Mouse (Mus musculus): ENCODE results near the gene Rccd1. TPM values are rescaled to one million over a fixed set of nuclear protein-coding genes. Genes with fewer than 3 reads are reported as not detected.

Gene Rccd1
- total RNA-seq, 1 experiment from 2014 or later = 19.0 TPM

DNA sequence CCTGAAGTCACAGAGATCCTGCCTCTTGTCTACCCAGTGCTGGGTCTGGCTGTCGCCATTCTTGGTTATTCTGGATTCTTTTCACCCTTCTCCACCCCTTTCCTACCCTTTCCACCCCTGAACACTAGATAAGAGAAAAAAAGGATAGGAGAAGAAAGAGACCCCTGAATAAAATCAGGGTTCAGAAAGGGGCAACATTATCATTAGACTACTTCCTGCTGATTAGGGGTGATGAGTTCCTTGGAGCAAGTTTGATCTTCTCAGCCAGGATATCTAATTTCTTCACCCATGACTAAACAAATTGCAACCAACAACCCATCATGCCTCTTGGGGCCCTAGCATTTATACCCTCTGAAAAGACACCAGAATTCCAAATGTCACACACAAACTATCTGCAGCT lies 56.5 kb downstream of the Rccd1 start:
- ATAC-seq (replicated peaks; ENCODE audit: low read depth, poor library complexity, severe bottlenecking) = no peak

DNA sequence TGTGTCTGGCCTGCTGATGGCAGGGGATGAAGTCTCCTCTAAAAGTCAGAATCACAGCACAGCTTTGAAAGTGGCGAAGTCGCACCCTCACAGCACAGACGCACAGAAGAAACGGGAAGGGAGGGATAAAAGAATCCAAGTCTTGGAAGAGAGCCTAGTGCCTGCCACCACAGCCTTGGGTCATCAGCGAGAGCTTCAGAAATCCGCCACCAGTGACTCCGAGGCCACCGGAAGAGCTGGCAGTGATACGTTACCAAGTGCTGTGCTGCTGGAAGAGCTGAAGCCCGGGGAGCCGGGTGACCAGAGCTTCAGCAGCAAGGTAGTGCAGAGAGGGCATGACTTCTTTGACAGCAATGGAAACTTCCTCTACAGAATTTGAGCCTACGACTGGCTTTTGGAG lies 59.6 kb downstream of the Rccd1 start:
- ATAC-seq (replicated peaks; ENCODE audit: low read depth, poor library complexity, severe bottlenecking) = no peak

DNA sequence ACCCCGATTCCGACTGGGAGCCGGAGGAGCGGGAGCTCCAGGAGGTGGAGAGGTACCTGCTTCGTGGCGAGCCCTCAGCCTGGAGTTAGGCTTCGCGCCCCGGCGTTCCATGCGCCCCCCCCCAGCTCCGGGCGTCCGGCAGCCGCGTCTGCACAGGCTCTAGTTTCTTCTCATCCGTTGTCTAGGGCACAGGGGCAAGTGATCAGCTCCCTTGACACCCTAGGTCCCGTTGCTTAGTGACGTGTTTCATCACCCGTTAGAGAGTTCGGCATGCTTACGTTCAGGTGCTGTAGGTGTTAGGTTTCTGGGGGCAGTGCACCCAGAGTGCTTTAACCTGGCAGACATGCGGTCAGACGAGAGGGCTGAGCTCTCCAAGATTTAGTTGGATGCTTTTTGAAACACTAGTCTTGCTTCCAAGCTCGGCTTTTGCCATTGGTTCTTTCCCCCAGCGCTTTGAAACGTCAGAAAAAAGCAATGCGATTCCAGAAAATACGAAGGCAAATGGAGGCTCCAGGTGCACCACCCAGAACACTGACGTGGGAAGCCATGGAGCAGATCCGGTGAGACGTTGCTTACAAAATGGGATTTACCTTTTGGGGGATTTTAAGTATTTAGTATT lies 62.8 kb downstream of the Rccd1 start:
- ATAC-seq (replicated peaks; ENCODE audit: low read depth, poor library complexity, severe bottlenecking) = no peak; the same call in 1 of the 2 replicates

DNA sequence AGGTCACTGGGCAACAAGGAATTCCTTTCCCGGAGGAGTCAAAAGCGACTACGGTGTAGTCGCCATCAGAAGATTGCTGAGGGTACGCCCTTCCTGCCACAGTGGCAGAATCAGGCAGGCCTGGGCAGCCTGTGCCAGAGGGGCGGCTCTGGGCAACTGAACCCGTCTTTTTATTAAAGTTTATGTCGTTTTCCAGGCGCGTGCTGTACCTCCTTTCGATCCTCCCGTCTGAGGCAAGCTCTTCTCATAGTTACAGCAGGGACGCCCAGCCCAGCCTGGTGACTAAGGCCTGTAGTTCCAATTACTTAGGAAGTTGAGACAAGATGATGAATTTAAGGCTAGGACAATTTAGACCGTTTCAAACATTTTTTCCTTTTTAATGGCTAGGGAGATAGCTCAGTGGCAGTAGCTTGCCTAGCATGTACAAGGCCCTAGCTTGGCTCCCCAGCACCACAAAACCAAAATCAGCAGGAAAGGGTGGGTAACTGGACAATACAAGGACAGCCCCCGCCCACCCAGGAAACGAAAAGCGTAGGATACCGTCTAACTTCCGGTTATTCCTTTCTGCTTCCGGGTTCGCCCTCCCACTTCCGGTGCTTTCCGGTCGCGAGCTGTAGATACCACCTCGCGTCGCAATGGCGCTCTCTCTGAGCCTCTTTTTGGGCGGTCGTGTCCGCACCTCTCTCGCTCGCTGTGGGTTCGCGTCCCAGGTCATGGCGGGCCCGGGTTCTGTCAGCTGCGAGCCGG lies 63.5 kb downstream of the Rccd1 start, which contains the start of gene Ngrn:
TSS of gene Ngrn (plus strand) at position 591 of the 747 bp plus-strand sequence.
- ATAC-seq (replicated peaks; ENCODE audit: low read depth, poor library complexity, severe bottlenecking) = peak; percentile 92

DNA sequence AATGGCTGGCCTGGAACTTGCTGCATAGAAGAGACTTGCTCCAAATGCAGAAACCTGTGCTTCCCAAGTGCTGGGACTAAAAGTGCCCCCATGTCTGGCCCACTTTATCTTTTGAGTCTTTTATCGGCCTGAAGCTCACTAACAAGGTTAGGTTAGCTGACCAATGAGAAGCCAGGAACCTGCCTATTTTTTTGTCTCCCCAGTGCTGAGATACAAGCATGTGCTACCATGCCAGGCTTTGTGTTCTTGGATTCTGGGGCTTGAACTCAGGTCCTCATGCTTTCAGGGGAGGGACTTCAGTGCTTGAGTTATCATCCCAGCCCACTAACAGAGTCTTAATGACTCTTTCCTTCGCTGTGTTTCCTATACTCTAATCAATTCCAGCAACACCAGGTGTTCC lies 66.5 kb downstream of the Rccd1 start:
- ATAC-seq (replicated peaks; ENCODE audit: low read depth, poor library complexity, severe bottlenecking) = no peak

DNA sequence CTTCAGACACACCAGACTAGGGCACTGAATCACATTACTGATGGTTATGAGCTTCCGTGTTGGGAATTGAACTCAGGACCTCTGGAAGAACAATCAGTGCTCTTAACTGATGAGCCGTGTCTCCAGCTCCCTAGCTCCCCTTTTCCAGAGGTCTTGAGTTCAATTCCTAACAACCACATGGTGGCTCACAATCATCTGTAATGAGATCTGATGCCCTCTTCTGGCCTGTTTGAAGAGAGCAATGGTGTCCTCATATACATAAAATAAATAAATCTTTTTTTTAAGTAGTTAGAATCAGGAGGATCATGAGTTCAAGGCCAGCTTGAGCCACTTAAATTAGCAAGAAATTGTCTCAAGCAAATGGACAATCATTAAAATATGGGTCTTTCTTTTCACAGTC lies 68.3 kb downstream of the Rccd1 start:
- no peak for ATAC-seq (replicated peaks; ENCODE audit: low read depth, poor library complexity, severe bottlenecking)

DNA sequence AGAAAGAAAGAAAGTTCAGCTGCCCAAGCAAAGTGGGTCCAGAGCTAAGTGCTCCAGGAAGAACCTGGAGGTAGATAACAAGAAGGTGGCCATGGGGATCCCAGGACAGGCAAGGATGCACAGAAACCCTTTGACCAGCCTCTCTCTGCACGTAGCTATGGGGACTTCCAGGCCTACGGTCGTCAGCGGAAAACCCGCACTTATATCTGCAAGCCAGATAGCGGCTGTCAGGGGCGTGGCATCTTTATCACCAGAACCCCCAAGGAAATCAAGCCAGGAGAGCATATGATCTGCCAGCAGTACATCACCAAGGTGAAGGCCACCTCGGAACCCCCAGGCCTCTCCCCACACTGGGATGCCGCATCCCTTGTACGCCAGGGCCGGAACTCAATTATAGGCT lies 71.4 kb downstream of the Rccd1 start:
- ATAC-seq (replicated peaks; ENCODE audit: low read depth, poor library complexity, severe bottlenecking) = no peak

DNA sequence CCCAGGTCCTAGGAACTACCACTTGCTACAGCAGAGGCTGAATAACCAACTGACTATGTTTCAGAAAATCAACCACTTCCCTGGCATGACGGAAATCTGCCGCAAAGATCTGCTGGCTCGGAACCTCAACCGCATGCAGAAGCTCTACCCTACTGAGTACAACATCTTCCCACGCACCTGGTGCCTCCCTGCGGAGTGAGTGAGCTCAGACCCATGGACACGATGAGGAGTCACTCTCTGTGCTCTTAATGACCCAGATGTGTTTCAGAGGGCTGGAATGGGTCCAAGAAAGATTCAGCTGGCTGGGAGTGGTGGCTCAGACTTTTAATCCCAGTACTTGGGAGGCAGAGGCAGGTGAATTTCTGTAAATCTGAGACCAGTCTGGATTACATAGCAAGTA lies 71.8 kb downstream of the Rccd1 start:
- no peak for ATAC-seq (replicated peaks; ENCODE audit: low read depth, poor library complexity, severe bottlenecking)

DNA sequence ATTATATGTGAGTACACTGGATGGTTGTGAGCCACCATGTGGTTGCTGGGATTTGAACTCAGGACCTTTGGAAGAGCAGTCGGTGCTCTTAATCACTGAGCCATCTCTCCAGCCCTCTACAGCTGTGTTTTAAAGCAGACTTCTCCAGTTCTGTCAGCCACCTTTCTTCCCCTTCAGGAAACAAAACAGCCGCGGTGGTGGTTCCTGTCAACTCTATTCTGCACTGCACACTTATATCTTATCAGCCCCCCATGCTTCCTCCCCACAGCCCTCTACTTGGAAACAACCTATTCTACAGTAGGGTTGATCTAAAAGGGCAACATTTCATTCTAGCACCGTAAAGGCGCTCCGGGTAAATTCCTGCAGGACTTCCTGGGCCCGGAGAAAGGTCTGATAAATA lies 77.4 kb downstream of the Rccd1 start:
- ATAC-seq (replicated peaks; ENCODE audit: low read depth, poor library complexity, severe bottlenecking) = peak; percentile 45

DNA sequence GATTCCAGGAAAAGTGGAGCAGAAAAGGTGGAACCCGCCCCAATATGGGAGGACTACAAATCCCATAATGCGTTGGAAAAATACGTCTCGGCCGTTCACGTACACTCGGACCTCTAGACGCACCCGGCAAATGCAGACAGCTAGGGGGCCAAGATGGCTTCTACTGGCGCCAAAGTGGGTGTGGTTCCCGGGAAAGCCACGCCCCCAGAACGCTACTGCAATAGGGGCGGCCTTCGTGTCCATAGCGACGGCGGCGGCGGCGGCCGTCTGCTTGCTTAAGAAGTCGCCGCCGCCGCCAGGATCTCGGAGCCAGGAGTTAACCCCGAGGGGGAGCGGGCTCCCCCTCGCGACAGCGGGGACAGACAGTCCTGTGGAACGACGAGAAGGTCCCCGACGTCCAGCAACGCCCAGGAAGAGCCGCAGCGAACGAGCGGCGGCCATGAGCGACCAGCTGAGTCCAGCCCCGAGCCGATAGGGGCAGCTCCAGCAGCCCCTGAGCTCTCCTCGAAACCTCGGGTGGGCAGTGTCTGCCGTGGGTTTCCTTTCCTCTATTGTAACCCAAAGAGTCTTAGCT lies 78.0 kb downstream of the Rccd1 start, which contains the start of gene Ttll13:
TSS of gene Ttll13 (plus strand) at position 229 of the 574 bp plus-strand sequence.
- ATAC-seq (replicated peaks; ENCODE audit: low read depth, poor library complexity, severe bottlenecking) = peak; percentile 98

DNA sequence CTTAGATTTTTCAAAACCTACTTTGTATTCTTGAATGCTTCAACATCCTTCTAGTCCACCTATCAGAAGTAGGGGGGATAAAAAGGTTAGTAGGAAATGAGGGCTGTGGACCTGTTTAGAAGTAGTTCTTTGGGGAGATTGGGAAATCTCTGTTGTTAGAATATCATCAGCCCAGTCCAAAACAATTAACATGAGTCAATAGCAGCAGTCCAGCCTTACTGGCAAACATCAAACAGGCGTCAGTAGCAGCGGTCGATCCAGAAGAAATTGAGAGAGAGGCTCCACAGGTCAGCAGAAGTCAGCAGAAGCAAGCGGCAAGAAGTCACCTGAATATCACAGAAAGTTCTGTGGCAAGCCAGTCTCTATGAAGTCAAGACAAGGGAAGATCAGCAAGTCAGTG lies 79.4 kb downstream of the Rccd1 start:
- ATAC-seq (replicated peaks; ENCODE audit: low read depth, poor library complexity, severe bottlenecking) = no peak

Other genes starting within 250 kb of the Rccd1 start
- 233 and 240 TPM in 2 replicates for gene Idh2, start 209.1 kb downstream of the Rccd1 start, total RNA-seq (2017)
- gene Sema4b, start 137.6 kb downstream of the Rccd1 start, total RNA-seq (2017) = 4.8 and 6.3 TPM in 2 replicates
- 35.9 and 42.2 TPM in 2 replicates for gene Cib1, start 91.6 kb downstream of the Rccd1 start, total RNA-seq (2017)
- gene Gdpgp1, start 91.6 kb downstream of the Rccd1 start, total RNA-seq (2017) = 0.97 and 2.2 TPM in 2 replicates
- 0.29 TPM in 1 of 2 replicates, not detected in the other for gene Ttll13, start 78.1 kb downstream of the Rccd1 start, total RNA-seq (2017)
- 23.2 and 31.0 TPM in 2 replicates for gene Ngrn, start 63.2 kb downstream of the Rccd1 start, total RNA-seq (2017)
- 31.7 and 31.8 TPM in 2 replicates for gene Vps33b, start 54.8 kb downstream of the Rccd1 start, total RNA-seq (2017)
- gene Prc1, start 30.0 kb downstream of the Rccd1 start, total RNA-seq (2017) = 145 and 156 TPM in 2 replicates
- 15.3 and 15.8 TPM in 2 replicates for gene Unc45a, start 16.6 kb upstream of the Rccd1 start, total RNA-seq (2017)
- gene Hddc3, start 18.6 kb upstream of the Rccd1 start, total RNA-seq (2017) = 10.5 and 18.4 TPM in 2 replicates
- gene Man2a2, start 46.9 kb upstream of the Rccd1 start, total RNA-seq (2017) = 36.1 and 38.4 TPM in 2 replicates
- gene Fes, start 63.5 kb upstream of the Rccd1 start, total RNA-seq (2017) = 70.4 and 105 TPM in 2 replicates
- gene Furin, start 81.0 kb upstream of the Rccd1 start, total RNA-seq (2017) = 12.2 and 14.4 TPM in 2 replicates
- gene Blm, start 210.7 kb upstream of the Rccd1 start, total RNA-seq (2017) = 66.2 and 79.5 TPM in 2 replicates